Mouse (Mus musculus) megakaryocyte-erythroid progenitor cell, adult 5-6 weeks (primary cell): Measurements from ENCODE around the gene Ifnar2. TPM values are rescaled to one million over a fixed set of nuclear protein-coding genes. Genes with fewer than 3 reads are reported as not detected.

ENCODE experiments used
- ATAC-seq: replicated peaks from 2 replicates; pipeline ENCODE4 v1.8.0; 2016; ENCODE audit warnings: mild to moderate bottlenecking, inconsistent platforms; ENCODE audit not compliant: severe bottlenecking, poor library complexity, low FRiP score, low TSS enrichment
- total RNA-seq, 2 experiments: library from RNA; stranded (forward) in 1 of 2; stranded (reverse) in 1 of 2; fragments of 200-1000, 215-1000 nt in 1 of 2; fragments of >200 nt in 1 of 2; fragmentation: Nextera tagmentation in 1 of 2; gene quantifications; 2 replicates each; pipeline ENCODE4 v1.2.3; 2014 to 2017

The Ifnar2 gene
- total RNA-seq, 2 experiments from 2014 or later: 50.8 to 51.9 TPM

DNA sequence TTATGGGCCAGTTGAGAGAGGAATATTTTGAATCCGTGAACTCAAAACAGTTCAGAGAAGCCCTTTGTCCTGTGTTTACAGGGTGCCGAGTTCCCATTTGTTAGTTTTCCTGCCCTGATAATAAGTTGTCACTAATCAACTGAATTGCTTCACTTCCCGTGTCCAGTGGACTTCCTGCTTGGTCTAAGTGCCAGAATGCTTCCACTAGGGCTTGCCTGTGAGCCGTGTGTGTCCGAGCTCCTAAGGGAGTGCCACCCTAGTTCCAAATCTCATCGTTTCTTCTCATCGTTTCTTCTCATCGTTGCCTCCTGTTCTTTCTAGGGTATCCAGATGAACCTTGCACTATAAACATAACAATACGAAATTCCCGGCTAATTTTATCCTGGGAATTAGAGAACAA, 13.0 kb downstream of the Ifnar2 start:
- no peak for ATAC-seq

DNA sequence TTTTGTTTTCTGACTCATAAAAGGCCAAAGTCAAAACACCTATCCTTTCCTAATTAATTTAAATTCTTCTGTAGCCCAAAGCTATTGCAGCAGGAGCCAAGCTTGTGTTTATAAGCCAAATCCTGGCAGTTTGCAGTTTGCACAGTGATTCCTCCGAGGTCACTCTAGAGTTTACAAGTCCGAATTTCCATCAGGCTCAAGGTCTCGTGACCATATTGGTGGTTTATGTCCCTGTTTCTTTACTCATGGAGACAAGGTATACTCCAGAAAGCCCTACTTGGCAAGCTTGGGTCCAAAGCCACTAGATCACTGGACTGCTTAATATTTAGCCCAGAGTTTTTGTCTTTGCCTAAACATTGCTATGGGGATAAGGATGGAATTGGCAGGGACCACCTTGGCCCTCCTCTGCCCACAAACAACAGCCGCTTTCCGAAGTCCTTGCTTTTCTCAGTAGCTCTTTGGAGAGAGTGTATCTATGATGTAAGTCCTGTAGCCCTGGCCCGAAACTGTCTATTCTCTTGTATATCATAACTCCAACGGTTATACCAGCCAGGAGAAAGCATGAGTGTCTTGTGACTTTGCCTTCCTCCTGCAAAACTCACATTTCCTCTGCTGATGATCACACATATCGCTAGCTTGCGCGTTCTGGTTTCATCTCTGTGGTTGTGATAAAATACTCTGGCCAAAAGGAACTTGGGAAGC, 14.0 kb downstream of the Ifnar2 start:
- no peak for ATAC-seq

DNA sequence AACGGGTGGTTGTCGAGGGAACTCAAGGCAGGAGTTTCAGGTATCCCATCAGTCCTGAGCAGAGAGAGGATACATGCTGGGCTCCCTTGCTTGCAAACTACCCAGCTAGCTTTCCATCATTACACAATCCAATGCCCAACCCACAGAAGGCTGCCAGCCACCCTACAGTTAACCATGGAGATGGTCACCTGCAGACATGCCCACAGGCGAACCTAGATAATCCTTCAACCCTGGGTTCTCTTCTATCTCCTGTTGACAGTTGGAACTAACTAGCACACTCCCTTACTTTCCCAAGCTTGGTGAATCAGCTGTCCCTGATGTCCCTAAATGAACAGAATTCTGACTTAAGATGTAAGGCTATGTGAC, 14.5 kb downstream of the Ifnar2 start:
- peak; percentile 64; the same call in 1 of the 2 replicates for ATAC-seq

DNA sequence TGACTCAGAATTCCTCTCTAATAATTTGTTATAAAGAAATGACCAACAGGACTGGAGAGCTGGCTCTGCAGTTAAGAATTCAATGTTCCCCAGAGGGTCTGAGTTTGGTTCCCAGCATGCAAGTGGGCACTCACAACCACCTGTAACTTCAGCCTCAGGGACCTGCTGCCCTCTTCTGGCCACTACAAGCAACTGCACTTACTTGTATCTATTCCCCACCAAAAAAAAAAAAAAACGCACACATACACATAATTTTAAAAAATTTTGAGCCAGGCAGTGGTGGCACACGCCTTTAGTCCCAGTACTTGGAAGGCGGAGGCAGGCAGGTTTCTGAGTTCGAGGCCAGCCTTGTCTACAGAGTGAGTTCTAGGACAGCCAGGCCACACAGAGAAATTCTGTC, 17.5 kb downstream of the Ifnar2 start:
- ATAC-seq: no peak

DNA sequence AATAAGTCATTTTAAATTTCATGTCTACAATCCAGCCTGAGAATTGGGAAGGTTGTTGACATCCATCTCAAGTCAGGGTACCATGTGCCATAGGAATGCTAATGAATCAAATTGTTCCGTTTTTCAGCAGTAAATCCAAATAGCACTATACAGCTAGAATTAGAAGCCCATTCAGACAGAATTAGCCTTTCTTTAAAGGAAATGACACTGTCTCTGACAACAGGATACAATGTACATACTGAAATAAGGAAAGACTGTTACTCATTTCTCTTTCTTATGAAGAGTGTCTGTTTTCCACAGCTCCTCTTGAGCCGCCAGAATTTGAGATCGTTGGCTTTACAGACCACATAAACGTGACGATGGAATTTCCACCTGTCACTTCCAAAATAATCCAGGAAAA, 18.8 kb downstream of the Ifnar2 start, which contains the start of gene Gm21970:
Gm21970 (plus strand) TSS at position 301 of the 400 bp plus-strand sequence.
- no peak for ATAC-seq

DNA sequence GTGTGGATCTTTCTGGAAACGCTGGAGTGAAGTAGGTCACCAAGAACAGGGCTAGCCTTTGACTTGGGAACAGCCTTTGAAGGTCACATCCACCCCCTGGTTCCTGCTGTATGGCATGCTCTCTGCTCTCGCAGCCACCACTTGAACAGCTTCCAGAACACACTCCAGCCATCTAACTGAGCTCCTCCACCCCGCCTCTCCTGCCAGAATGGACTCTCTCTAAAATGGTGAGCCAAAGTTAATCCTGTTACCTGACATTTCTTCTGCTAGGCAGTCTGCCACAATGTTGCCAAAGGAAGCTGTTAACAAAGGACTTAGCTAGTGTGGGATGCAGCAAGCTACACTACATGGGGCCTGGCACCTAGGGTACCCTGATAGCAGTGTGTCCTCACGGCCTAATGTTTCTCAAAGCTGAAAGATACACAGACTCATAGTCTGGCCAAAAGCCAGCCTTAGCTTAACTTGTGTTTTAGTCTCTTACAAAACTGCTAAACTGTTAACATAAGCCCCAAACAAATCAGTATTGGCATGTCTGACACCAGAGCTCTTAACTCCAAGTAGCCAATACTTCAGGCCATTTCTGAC, 22.3 kb downstream of the Ifnar2 start:
- peak; percentile 76 for ATAC-seq

DNA sequence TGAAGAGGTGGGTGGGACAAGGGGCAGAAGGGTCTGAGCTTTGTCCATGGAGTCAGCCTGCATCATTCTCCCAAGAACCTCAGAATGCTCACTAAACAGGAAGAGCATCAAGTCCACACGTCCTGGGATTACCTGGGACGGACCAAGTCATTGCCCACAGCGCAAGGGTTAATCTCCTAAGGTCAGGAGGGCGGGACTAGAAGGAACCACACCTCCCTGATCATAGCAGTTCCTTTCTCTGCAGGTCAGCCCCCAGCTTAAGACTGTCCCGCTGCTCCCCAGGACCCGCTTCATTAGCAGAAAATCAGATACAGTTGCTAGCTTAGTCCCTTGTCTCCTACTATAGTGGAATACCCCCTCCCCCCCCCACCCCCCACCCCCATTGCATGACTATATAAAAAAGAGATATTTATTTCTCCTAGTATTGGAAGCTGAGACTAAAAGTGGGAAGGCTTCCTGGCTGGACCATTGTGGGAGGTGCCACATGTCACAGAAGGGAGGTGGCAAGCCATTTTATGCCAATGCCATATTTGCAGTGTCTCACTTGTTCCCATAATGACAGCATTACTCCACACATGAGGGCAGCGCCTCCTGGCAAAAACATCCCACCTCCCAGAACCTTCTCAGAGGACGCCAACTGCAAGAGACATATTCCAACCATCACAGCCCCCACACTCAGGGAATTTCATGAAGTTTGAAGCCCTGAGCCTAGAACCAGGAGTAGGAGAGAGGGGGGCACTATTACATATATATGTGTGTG, 23.2 kb downstream of the Ifnar2 start:
- ATAC-seq: peak; percentile 20; the same call in 1 of the 2 replicates

DNA sequence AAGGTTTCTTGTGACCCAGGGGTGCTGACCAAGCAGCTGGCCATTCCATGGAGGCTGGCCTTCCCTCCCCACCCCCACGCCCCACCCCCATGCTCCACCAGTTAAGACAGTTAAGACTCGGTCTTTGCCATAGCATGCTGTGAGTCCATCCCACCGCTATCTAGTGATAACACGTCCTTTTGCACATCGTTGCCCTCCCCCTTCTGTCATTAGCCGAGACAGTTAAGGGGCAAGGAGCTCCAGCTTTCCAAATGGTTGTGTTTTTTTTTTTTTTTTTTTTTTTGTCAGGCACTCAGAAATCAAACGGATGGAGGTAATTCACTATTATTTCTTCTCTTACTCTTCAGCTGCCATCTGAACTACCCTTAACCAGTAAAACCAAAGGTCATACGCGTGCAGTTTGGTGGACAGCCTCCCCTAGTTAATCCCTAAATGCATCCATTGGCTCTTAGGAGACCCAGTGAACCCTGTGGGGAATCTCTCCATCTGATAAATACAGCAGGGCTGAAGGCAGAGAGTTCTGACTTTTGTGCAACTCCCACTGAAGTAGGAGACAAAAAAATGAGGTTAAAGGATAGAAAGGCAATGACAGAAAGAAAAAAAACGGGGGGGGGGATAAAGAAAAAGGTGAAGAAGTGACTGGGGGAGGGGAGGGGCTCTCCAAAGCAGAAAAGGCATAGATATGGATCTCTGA, 24.4 kb downstream of the Ifnar2 start:
- ATAC-seq: peak; percentile 83

DNA sequence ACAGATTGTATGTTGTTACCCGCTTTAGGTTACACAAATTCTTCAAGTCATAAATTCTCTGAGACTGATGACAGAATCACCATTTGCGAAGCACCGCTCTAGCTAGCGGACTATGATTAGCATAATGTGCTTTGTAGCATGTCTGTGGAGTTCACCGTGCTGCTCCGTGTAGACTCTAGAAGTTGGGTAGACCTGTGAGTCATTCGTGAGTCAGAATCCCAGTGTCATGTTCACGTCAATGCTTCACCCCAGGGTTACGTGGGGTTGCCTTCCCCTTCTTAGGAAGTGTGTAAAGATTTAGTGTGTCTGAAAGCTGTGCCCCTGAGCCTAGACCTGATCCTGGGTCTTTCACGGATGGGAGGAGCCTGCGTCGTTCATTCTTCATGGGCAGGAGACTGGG, 25.4 kb downstream of the Ifnar2 start:
- no peak for ATAC-seq

DNA sequence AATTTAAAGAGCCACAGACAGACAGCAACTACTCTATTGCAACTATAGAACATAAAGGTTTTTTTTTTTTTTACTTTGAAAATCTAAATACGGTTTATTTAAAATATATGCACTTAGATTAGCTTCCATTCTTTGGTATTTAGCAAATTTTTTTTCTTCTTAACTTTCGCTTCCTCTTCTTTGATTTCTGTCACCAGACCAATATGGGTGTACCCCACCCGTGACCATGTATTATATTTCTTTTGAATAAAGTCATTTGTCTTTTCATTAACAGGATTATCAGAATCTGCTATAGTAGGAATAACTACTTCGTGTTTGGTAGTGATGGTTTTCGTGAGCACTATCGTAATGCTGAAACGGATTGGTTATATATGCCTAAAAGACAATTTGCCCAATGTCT, 26.4 kb downstream of the Ifnar2 start:
- ATAC-seq: no peak

DNA sequence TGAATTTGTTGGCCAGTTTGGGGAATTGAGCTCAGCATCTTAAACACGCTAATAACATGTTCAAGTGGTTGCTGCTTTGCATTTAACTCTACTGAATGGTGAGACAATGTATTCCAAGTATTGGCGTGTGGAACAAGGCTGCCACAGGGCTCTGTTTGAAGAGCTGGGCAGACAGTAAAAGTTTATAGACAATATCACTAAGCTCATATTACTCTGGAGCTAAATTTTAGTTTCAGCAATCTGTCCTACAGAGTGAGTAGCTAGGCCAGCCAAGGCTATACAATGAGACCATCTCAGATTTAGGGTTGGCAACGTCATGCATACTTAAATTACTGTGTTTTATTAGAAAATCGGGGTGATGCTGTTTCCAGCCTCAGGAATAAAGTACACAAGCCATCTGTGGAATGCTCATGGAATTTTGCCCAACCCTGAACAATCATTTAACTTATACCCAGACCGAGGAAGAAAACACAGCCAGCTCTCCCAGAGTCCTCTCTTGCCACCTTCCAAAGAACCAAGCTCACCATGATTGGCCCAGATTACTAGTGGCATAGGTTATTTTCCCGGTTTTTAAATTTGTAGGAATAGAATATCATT, 29.1 kb downstream of the Ifnar2 start:
- no peak for ATAC-seq

DNA sequence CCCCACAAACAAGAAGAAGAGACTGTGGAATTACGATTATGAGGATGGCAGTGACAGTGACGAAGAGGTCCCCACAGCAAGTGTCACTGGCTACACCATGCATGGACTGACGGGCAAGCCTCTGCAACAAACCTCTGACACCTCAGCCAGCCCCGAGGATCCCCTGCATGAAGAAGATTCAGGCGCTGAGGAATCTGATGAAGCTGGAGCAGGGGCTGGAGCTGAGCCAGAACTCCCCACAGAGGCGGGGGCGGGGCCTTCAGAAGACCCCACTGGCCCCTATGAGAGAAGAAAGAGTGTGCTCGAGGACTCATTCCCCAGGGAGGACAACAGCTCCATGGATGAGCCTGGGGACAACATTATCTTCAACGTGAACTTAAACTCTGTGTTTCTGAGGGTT, 31.2 kb downstream of the Ifnar2 start:
- no peak for ATAC-seq

DNA sequence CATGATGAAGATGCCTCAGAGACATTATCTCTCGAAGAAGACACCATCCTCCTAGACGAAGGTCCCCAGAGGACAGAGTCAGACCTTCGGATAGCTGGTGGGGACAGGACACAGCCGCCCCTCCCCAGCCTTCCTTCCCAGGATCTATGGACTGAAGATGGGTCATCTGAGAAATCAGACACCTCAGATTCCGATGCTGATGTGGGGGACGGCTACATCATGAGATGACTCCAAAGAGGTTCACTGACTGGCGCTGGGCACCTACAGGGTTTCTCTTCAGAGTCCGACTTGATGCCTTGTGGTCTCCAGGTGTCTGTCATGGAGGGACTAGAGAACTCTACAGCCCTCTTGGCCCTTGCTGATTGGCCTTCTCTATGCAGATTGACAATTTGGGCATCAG, 31.6 kb downstream of the Ifnar2 start:
- no peak for ATAC-seq

DNA sequence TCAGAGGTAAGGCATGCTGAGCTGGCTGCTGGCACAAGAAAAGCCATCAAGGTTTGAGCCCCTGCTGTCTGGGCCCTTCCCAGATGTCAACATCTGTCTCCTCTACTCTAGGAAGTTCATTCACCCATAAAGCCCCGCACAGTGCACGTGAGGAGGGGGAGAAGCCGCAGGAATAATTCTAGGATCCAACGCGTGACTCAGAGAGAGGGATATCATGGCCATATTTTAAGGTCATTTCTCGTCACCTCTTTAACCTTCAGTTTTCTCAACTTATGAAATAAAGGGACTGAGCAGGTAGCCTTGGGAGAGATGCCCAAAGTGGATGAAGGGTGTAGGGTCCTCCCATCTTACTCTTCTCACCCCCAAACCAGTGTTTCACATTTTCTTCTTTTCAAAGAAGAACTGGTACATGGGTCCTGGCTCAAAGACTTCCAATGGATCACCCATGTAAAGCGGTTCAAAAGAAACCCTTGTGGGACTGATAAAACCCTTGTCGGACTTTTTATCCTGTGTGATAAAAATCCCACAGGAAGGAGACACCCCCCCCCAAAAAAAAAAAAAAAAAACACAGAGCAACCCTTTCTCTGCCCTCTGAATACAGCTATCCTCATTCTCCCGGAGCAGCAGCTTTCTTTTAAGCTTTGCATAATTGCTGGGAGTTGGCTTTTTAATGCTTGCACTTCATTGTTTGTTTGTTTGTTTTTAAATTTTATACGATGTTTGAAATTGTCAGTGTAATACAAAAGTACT, 32.4 kb downstream of the Ifnar2 start:
- no peak for ATAC-seq

DNA sequence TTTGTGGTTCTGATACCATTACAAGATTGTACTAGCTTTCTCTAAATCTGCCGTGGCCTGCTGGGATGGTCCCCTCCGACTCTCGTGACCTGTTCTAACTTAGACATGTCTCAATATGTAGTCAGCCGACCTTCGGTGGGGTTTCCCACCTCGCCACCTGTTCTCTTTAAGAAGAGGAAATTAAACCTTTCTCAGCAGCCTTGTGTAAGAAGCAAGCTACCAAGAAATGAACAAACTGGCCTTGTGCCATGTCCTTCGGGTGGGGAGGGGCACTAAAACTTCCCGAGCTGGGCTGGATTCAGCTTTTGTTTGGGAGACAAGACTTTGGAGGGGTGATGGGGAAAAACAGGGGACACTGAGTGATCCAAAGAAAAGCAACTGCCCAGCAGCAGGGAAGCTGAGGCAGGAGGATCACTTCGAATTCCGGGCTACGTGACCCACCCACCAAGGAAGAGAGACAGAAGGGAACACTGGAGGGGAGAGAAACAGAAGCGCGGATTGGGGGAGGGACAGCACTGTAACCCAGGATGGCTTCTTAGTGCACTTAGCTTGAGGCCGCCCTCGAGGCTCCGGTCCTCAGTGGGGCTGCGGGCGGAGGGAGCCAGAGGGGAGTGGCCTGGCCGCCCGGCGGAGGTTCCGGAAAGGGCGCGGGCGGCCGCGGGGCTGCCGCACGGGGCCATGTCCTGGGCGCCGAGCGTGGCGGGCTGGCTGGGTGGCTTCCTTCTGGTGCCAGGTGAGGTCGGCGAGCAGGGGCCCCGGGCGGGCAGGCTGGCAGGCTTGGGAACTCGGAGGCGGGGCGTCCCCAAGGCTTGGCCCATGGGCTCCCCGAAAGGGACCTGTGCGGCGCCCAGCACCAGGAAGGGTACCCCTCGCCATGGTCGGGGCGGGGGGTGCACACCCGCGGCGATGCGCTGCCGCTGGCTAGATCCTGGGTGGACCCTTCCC, 33.3 kb downstream of the Ifnar2 start, which contains the start of gene Il10rb:
Il10rb (plus strand) TSS at position 525 of the 945 bp plus-strand sequence.
- ATAC-seq: peak; percentile 88

DNA sequence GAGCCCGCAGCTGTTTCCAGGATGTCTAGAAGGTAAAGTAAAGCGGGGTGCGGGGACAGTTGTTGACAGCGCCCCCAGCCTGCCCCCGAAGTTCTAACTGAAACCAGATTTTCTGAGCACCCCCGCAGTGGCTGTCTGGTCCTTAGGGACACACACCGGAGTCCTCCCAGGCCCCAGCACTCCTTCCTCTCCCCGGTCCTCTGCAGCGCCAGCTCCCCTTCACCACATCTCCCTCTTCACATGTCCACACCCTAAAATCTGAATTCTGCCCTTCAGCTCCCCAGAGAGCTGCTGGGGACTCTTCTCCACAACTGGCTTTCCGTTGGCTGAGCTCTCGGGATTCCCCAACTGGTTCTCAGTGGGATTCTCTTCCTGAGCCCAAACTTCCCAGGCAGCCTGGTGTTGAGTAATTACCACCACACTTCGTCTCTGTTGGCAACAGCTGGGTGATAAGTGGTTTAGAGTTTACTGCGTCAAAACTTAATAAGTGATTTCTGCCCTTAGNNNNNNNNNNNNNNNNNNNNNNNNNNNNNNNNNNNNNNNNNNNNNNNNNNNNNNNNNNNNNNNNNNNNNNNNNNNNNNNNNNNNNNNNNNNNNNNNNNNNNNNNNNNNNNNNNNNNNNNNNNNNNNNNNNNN, 34.1 kb downstream of the Ifnar2 start:
- peak; percentile 45 for ATAC-seq

DNA sequence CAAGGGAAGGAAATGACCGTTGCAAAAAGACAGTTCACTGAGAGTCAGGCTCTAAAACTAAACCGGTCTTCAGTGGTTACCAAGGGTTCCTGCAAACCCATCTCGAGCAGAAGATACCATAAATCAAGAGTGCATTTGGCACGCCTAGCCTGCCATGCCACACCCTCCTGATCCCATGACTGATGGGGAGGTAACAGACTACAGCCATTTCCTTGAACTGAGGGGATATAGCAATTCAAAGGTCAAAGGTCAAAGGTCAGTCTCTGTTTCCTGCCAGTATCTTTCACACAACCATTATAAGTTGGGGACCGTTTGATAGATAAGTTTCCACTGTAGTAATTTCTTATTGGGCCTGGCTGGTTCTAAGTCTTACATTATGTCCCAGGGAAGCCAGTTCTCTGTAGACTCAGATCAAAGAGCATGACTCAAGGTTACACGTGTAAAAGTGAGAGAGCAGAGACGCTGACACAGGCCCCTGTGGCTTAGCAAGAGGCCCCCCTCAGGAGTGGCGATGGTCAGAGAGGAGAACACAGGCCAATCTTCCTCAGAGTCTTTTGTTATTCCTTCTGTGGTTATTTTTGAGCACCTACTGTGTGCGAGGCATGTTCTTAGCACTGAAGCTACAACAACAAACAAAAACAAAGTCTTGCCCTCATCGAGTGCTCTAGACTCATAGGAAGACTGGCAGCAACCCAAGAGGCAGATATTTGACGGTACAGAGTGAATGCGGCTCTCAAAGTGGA, 40.7 kb downstream of the Ifnar2 start:
- ATAC-seq: 0 out of 2 replicates have a peak, but pooled peaks have one; percentile 38
